24 mouse cellular contexts compared by ENCODE assay signal in the genomic region with DNA sequence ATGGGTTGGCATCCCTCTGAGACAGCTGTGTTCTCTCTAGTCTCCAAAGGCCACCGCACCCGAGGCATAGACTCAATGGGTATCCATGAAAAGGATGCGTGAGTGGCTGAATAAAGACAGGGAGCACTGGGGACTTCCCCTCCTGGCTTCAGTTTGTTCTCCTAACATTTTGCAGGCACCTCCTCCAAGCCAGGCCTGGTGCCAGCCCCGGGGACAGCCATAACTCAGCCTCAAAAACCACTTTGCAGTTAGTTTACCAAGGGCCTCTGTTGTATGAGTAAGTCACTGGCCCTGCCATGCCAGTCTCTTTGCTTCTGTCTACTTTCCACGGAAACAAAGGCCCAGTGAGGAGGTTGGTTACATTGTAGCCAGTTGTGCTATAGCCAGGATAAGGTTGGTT.
"Had no signal": no experiment of that assay in that cellular context is flagged by ENCODE, and none has a peak within 500 bp of the region (broad histone marks: within the 10 kb centered on the region; RNA-seq: fewer than 3 reads in every experiment).

No protein-coding gene starts in this region.

- H3K4me1 ChIP-seq: limb, embryonic 12.5 days; limb, embryonic 15.5 days; lung, embryonic 15.5 days; midbrain, embryonic 10.5 days; midbrain, embryonic 13.5 days; neural tube, embryonic 13.5 days; stomach, embryonic 15.5 days had no signal

- ATAC-seq: liver, postnatal 0 days; midbrain, embryonic 13.5 days; midbrain, embryonic 16.5 days had no signal

- DNase-seq: kidney, postnatal 36 days; layer of hippocampus, postnatal 36 days; left cerebral cortex, postnatal 4 days; liver, postnatal 0 days; lung, postnatal 10 days; lung, postnatal 36 days; retina, postnatal 1 day; right cerebral cortex, postnatal 25 days; spleen, adult 18-20 months; thymus, postnatal 25 days had no signal

- H3K4me3 ChIP-seq: left cerebral cortex, adult 2 months; limb, embryonic 12.5 days; limb, embryonic 15.5 days; lung, embryonic 15.5 days; megakaryocyte, embryonic 14.5 days; midbrain, embryonic 10.5 days; midbrain, embryonic 13.5 days; myocyte; neural tube, embryonic 13.5 days; stomach, embryonic 15.5 days had no signal

- H3K9me3 ChIP-seq: limb, embryonic 12.5 days; limb, embryonic 15.5 days; lung, embryonic 15.5 days; midbrain, embryonic 10.5 days; midbrain, embryonic 13.5 days; stomach, embryonic 15.5 days had no signal

- H3K9ac ChIP-seq: limb, embryonic 12.5 days; limb, embryonic 15.5 days; liver, embryonic 14.5 days; liver, postnatal 0 days; lung, embryonic 15.5 days; midbrain, embryonic 13.5 days; neural tube, embryonic 13.5 days; stomach, embryonic 15.5 days had no signal

- H3K27ac ChIP-seq: kidney, postnatal 0 days; left cerebral cortex, adult 2 months; limb, embryonic 12.5 days; limb, embryonic 15.5 days; liver, embryonic 14.5 days; lung, embryonic 15.5 days; midbrain, embryonic 10.5 days; midbrain, embryonic 13.5 days; neural tube, embryonic 13.5 days; stomach, embryonic 15.5 days had no signal

- H3K36me3 ChIP-seq: limb, embryonic 12.5 days; limb, embryonic 15.5 days; lung, embryonic 15.5 days; midbrain, embryonic 10.5 days; midbrain, embryonic 13.5 days; neural tube, embryonic 13.5 days; stomach, embryonic 15.5 days had no signal

- H3K4me2 ChIP-seq: limb, embryonic 12.5 days; limb, embryonic 15.5 days; liver, embryonic 11.5 days; lung, embryonic 15.5 days; midbrain, embryonic 13.5 days; neural tube, embryonic 13.5 days; stomach, embryonic 15.5 days had no signal
